Mouse (Mus musculus): ENCODE measurements at regions not wholly inside any gene's neighbourhood (a gene's known extent, or its start where the extent isn't known, plus 50 kb on each side); places are given as distances from the start of the nearest gene placed in this dataset.

DNA sequence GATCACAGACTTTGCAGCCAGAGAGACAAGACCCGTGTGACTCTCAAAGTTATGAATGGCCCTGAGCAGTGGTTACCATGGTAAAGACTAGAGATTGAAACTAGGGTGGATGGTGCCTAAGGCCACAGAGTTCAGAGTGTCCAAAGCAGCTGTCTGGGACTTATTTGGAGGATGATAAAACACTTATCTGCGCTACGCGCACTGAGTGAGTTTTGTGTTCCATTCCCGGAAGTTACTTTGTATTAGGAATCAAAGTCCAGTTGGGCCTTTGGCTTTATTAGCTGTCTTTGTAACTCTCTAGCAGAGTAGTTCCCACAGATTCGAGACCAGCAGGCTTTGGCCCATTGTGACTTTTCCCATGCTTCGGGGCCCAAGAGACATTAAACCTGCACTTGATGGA lies 335.9 kb downstream of the Ets1 start:
- ATAC-seq (ENCODE audit: extremely low read depth, insufficient number of reproducible peaks, low FRiP score, poor library complexity, severe bottlenecking) (no peak), DNase-seq (ENCODE audit: low spot score) (no peak)
- no peaks in the 10 kb centered on the region for H3K36me3 ChIP-seq (replicated peaks)
- no peaks in the 10 kb centered on the region for H3K9me3 ChIP-seq (replicated peaks)
- no peak for TF ChIP-seq GATA2 (IDR thresholded peaks at IDR 0.05; ENCODE audit: borderline replicate concordance, low read depth, low read length)
- no peak for TF ChIP-seq CTCF (IDR thresholded peaks at IDR 0.05; ENCODE audit: low read depth, low read length)
- TF ChIP-seq GATA1 (IDR thresholded peaks at IDR 0.05; ENCODE audit: borderline replicate concordance, low read length) = no peak
- TF ChIP-seq TAL1 (conservative IDR thresholded peaks at IDR 0.05; ENCODE audit: low read depth, low read length) = no peak
- TF ChIP-seq POLR2AphosphoS5 (IDR thresholded peaks at IDR 0.05; ENCODE audit: insufficient replicate concordance, low read depth, low read length) = no peak
- no peaks in the 10 kb centered on the region for H3K27me3 ChIP-seq (ENCODE audit: insufficient read depth, low read length)
- no peaks in the 10 kb centered on the region for H3K4me1 ChIP-seq (ENCODE audit: insufficient read depth, low read depth, low read length)
- no peak overlapping the region for H3K4me3 ChIP-seq (ENCODE audit: low read depth, low read length)

DNA sequence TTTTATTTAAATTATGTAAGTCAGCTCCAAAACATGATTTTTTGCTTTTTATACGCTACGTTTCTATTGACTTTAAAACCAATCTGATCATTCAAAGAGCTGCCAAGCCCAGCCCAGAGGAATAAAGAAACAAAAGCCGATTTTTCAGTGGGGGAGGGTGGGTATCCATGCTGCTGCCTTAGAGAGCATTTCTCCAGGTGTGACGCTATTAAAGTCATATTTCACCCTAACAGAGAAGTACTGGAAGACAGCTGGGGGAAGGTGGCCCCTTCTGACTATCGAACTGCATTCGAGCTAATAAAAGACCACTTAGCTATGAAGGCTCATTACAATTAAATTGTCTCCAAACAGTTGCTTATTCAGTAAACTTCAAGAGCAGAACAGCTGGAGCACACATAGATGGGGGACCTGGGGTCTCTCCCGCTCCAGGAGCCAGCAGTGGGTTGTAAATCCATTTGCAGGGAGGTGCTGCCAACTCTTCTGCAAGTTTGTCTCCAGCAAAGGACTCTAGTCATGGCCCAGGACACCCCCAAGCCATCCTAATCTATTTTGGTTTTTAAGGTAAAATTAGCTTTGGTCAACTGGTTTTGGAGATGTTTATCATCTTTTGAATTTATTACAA lies 336.5 kb downstream of the Ets1 start:
- TF ChIP-seq TAL1 (conservative IDR thresholded peaks at IDR 0.05; ENCODE audit: low read depth, low read length) = no peak
- no peak for TF ChIP-seq GATA1 (IDR thresholded peaks at IDR 0.05; ENCODE audit: borderline replicate concordance, low read length)
- no peak for TF ChIP-seq POLR2AphosphoS5 (IDR thresholded peaks at IDR 0.05; ENCODE audit: insufficient replicate concordance, low read depth, low read length)
- TF ChIP-seq CTCF (IDR thresholded peaks at IDR 0.05; ENCODE audit: low read depth, low read length) = no peak
- no peak for TF ChIP-seq GATA2 (IDR thresholded peaks at IDR 0.05; ENCODE audit: borderline replicate concordance, low read depth, low read length)
- Histone ChIP-seq H3K36me3 (replicated peaks) (no peaks in the 10 kb centered on the region), H3K9me3 (replicated peaks) (no peaks in the 10 kb centered on the region), H3K27me3 (ENCODE audit: insufficient read depth, low read length) (no peaks in the 10 kb centered on the region), H3K4me3 (ENCODE audit: low read depth, low read length) (no peak overlapping the region), H3K4me1 (ENCODE audit: insufficient read depth, low read depth, low read length) (no peaks in the 10 kb centered on the region)
- ATAC-seq (ENCODE audit: extremely low read depth, insufficient number of reproducible peaks, low FRiP score, poor library complexity, severe bottlenecking) (no peak), DNase-seq (ENCODE audit: low spot score) (no peak)

DNA sequence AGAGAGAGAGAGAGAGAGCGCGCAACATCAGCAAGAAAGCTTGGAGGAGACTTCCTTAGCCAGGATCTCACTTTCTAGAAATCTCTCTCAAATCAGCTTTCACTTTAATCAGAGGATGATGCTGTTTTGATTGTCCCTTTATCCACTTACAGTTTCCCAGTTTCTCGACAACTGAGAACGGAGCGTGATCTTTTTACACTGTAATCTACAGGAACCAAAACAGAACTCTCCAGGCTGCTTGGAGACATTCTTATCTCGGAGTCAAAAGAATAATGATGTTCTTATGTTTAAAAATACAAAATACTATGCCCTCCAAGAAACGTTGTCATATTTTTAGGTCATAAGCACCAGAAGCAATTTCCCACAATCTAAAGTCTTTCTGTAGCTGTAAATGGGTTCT lies 341.7 kb downstream of the Ets1 start:
- Histone ChIP-seq H3K9me3 (replicated peaks) (no peaks in the 10 kb centered on the region), H3K36me3 (replicated peaks) (no peaks in the 10 kb centered on the region), H3K4me1 (ENCODE audit: insufficient read depth, low read depth, low read length) (no peaks in the 10 kb centered on the region), H3K4me3 (ENCODE audit: low read depth, low read length) (no peak overlapping the region), H3K27me3 (ENCODE audit: insufficient read depth, low read length) (no peaks in the 10 kb centered on the region)
- ATAC-seq (ENCODE audit: extremely low read depth, insufficient number of reproducible peaks, low FRiP score, poor library complexity, severe bottlenecking) = no peak
- TF ChIP-seq POLR2AphosphoS5 (IDR thresholded peaks at IDR 0.05; ENCODE audit: insufficient replicate concordance, low read depth, low read length) (no peak), GATA2 (IDR thresholded peaks at IDR 0.05; ENCODE audit: borderline replicate concordance, low read depth, low read length) (no peak), TAL1 (conservative IDR thresholded peaks at IDR 0.05; ENCODE audit: low read depth, low read length) (no peak), GATA1 (IDR thresholded peaks at IDR 0.05; ENCODE audit: borderline replicate concordance, low read length) (no peak), CTCF (IDR thresholded peaks at IDR 0.05; ENCODE audit: low read depth, low read length) (no peak)
- DNase-seq (ENCODE audit: low spot score) = no peak

GRCm38 (mm10) chr9:32980846-32981245 lies 344.8 kb downstream of the Ets1 start:
- DNase-seq (ENCODE audit: low spot score) = no peak
- H3K4me1 ChIP-seq (ENCODE audit: insufficient read depth, low read depth, low read length) = no peaks in the 10 kb centered on the region
- H3K9me3 ChIP-seq (replicated peaks) = no peaks in the 10 kb centered on the region
- H3K36me3 ChIP-seq (replicated peaks) = no peaks in the 10 kb centered on the region
- no peaks in the 10 kb centered on the region for H3K27me3 ChIP-seq (ENCODE audit: insufficient read depth, low read length)
- H3K4me3 ChIP-seq (ENCODE audit: low read depth, low read length) = no peak overlapping the region
- no peak for ATAC-seq (ENCODE audit: extremely low read depth, insufficient number of reproducible peaks, low FRiP score, poor library complexity, severe bottlenecking)
- TF ChIP-seq POLR2AphosphoS5 (IDR thresholded peaks at IDR 0.05; ENCODE audit: insufficient replicate concordance, low read depth, low read length) = no peak
- TF ChIP-seq GATA2 (IDR thresholded peaks at IDR 0.05; ENCODE audit: borderline replicate concordance, low read depth, low read length) = no peak
- TF ChIP-seq GATA1 (IDR thresholded peaks at IDR 0.05; ENCODE audit: borderline replicate concordance, low read length) = no peak
- no peak for TF ChIP-seq TAL1 (conservative IDR thresholded peaks at IDR 0.05; ENCODE audit: low read depth, low read length)
- TF ChIP-seq CTCF (IDR thresholded peaks at IDR 0.05; ENCODE audit: low read depth, low read length) = no peak

DNA sequence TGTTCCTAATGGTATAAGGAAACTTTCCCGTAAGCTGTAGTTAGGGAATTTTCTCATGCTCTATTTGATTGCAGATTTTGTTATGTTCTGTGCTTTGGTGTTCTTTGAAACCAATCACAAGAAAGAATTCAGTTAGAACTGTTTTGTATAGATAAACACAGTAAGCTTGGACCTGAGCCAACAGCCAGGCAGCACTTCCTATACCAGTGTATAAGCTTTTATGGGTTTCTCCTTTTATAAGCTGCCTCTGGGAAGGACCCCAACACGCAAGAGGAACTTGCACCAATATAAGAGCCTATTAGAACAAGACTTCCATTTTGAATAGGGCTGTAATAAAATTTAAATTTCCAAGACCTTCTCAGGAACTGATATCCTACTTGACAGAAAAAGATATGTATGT lies 347.2 kb downstream of the Ets1 start:
- TF ChIP-seq GATA2 (IDR thresholded peaks at IDR 0.05; ENCODE audit: borderline replicate concordance, low read depth, low read length) = no peak
- TF ChIP-seq GATA1 (IDR thresholded peaks at IDR 0.05; ENCODE audit: borderline replicate concordance, low read length) = no peak
- TF ChIP-seq CTCF (IDR thresholded peaks at IDR 0.05; ENCODE audit: low read depth, low read length) = no peak
- TF ChIP-seq POLR2AphosphoS5 (IDR thresholded peaks at IDR 0.05; ENCODE audit: insufficient replicate concordance, low read depth, low read length) = no peak
- TF ChIP-seq TAL1 (conservative IDR thresholded peaks at IDR 0.05; ENCODE audit: low read depth, low read length) = no peak
- no peak for DNase-seq (ENCODE audit: low spot score)
- H3K36me3 ChIP-seq (replicated peaks) = no peaks in the 10 kb centered on the region
- H3K4me3 ChIP-seq (ENCODE audit: low read depth, low read length) = no peak overlapping the region
- no peaks in the 10 kb centered on the region for H3K9me3 ChIP-seq (replicated peaks)
- H3K4me1 ChIP-seq (ENCODE audit: insufficient read depth, low read depth, low read length) = no peaks in the 10 kb centered on the region
- H3K27me3 ChIP-seq (ENCODE audit: insufficient read depth, low read length) = no peaks in the 10 kb centered on the region
- no peak for ATAC-seq (ENCODE audit: extremely low read depth, insufficient number of reproducible peaks, low FRiP score, poor library complexity, severe bottlenecking)

- Histone ChIP-seq H3K27me3 (ENCODE audit: insufficient read depth, low read length) (no peaks in the 10 kb centered on the region), H3K4me1 (ENCODE audit: insufficient read depth, low read depth, low read length) (no peaks in the 10 kb centered on the region), H3K9me3 (replicated peaks) (no peaks in the 10 kb centered on the region), H3K36me3 (replicated peaks) (no peaks in the 10 kb centered on the region), H3K4me3 (ENCODE audit: low read depth, low read length) (no peak overlapping the region)
- no peak for DNase-seq (ENCODE audit: low spot score)
- no peak for TF ChIP-seq TAL1 (conservative IDR thresholded peaks at IDR 0.05; ENCODE audit: low read depth, low read length)
- TF ChIP-seq POLR2AphosphoS5 (IDR thresholded peaks at IDR 0.05; ENCODE audit: insufficient replicate concordance, low read depth, low read length) = no peak
- TF ChIP-seq CTCF (IDR thresholded peaks at IDR 0.05; ENCODE audit: low read depth, low read length) = no peak
- no peak for TF ChIP-seq GATA2 (IDR thresholded peaks at IDR 0.05; ENCODE audit: borderline replicate concordance, low read depth, low read length)
- TF ChIP-seq GATA1 (IDR thresholded peaks at IDR 0.05; ENCODE audit: borderline replicate concordance, low read length) = no peak
- no peak for ATAC-seq (ENCODE audit: extremely low read depth, insufficient number of reproducible peaks, low FRiP score, poor library complexity, severe bottlenecking)
Observed at GRCm38 (mm10) chr9:32986836-32987673, 351.0 kb downstream of the Ets1 start.
